Mouse (Mus musculus): ENCODE results near the gene Cdhr3.

DNA sequence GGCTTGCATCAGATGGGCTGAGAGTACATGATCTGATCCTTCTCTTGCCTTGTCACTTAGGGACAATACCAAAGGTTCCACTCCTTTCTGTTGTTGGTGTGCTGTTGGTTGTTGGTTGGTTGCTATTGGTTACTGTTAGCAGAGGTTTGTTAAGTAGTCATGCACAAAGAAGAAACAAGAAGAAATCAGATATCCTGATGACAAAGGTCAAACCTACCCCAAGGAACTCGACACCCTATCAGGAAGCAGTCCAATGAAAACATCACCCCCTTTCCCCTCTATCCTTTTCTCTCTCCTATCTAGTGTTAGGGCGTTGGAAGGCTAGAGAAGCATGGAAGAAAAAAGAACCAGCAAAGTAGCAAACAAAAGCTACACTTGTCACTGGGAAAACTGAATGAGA, 23.7 kb downstream of the Cdhr3 start:
- TF ChIP-seq CTCF (IDR thresholded peaks at IDR 0.05) (no peak), EP300 (IDR thresholded peaks at IDR 0.05; ENCODE audit: insufficient read depth, low read depth, low read length) (no peak)
